Mouse (Mus musculus) limb, embryonic 14.5 days (tissue): ENCODE data around the gene Mtcl1. TPM values are rescaled to one million over a fixed set of nuclear protein-coding genes. Genes with fewer than 3 reads are reported as not detected.

Experiments
- ATAC-seq: fragments of 200-750 bp; cut with Nextera tagmentation; 2 replicates; pipeline ENCODE4 v1.8.0; 2017; ENCODE audit warnings: low read depth, moderate number of reproducible peaks, moderate TSS enrichment; ENCODE audit not compliant: low FRiP score
- DNase-seq: peaks from one replicate; pipeline ENCODE4 v3.0.0-alpha.2; 2015; ENCODE audit warnings: low spot score
- H3K27ac ChIP-seq: fragments of 300-500 bp; sonication (generic); replicated peaks from 2 replicates; pipeline ENCODE4 v1.5.1; 2014; ENCODE audit warnings: low read depth, mild to moderate bottlenecking, low read length, moderate library complexity, mixed read lengths
- H3K27me3 ChIP-seq: fragments of 300-500 bp; sonication (generic); 2 replicates; pipeline ENCODE4 v1.6.1; 2014; ENCODE audit warnings: low read length, mixed read lengths; ENCODE audit not compliant: control insufficient read depth, insufficient read depth
- H3K36me3 ChIP-seq: fragments of 300-500 bp; sonication (generic); 2 replicates; pipeline ENCODE4 v1.6.1; 2014; ENCODE audit warnings: mild to moderate bottlenecking, low read length, moderate library complexity, mixed read lengths; ENCODE audit not compliant: control insufficient read depth, insufficient read depth
- H3K4me1 ChIP-seq: fragments of 300-500 bp; sonication (generic); 2 replicates; pipeline ENCODE4 v1.6.1; 2014; ENCODE audit warnings: antibody characterized with exemption, low read length, mixed read lengths; ENCODE audit not compliant: control insufficient read depth, insufficient read depth
- H3K4me2 ChIP-seq: fragments of 300-500 bp; sonication (generic); replicated peaks from 2 replicates; pipeline ENCODE4 v1.6.1; 2014; ENCODE audit warnings: low read depth, mild to moderate bottlenecking, low read length, moderate library complexity; ENCODE audit not compliant: severe bottlenecking
- H3K4me3 ChIP-seq: fragments of 300-500 bp; sonication (generic); replicated peaks from 2 replicates; pipeline ENCODE4 v1.5.1; 2014; ENCODE audit warnings: low read length
- H3K9ac ChIP-seq: fragments of 300-500 bp; sonication (generic); 2 replicates; pipeline ENCODE4 v1.6.1; 2014; ENCODE audit warnings: mild to moderate bottlenecking, low read depth, low read length, moderate library complexity; ENCODE audit not compliant: severe bottlenecking
- H3K9me3 ChIP-seq: fragments of 300-500 bp; sonication (generic); 2 replicates; pipeline ENCODE4 v1.6.1; 2016; ENCODE audit warnings: low read length; ENCODE audit not compliant: control insufficient read depth
- POLR2A ChIP-seq: fragments of 200-500 bp; IDR thresholded peaks from 2 replicates; pipeline ENCODE4 v1.8.0; 2012; ENCODE audit warnings: inconsistent platforms, mild to moderate bottlenecking, moderate library complexity, borderline replicate concordance; ENCODE audit not compliant: insufficient read depth, insufficient read length; ENCODE audit errors: extremely low read depth
- WGBS: fragments of 180-500 bp; shearing (Covaris S2); extraction: QIAGEN DNeasy Blood & Tissue Kit; methylation state at CpG from one replicate; pipeline ENCODE4 v1.1.7; 2014; 5-methylcytosine and 5-hydroxymethylcytosine counted together
- polyA plus RNA-seq, 2 experiments: library from polyadenylated mRNA; depleted of rRNA in 1 of 2; stranded (reverse) in 1 of 2; unstranded in 1 of 2; fragments of >200 nt; fragmentation: Nextera tagmentation in 1 of 2; extraction: Ambion mirVana in 1 of 2; gene quantifications; 2 replicates each; pipeline versions ENCODE4 v1.2.1 to v1.2.3; 2012 to 2014

Gene Mtcl1
- polyA plus RNA-seq, 2 experiments = 5.3 to 6.7 TPM

DNA sequence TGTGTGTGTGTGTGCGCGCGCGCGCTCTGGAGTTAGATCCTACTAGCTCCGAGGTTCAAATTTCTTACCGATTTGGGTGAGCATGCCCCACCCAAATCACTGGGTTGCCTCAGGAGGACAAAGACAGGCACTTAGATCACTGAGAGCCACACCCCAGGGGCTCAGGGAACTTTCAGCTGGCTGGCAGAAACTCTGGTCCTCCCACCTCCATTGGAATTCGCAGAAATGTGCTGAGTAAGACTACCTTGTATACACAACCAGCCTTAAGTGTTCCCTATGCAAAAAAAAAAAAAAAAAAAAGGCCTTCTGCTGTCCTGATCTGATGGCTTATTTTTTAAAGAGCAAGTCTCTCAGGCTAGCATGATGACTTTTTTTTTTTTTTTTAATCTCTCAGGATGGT lies 30.1 kb downstream of the Mtcl1 start:
- H3K36me3 ChIP-seq = no peaks in the 10 kb centered on the region
- DNase-seq = no peak
- no peaks in the 10 kb centered on the region for H3K9me3 ChIP-seq
- 67% methylated on average over 8 of the region's 8 CpGs for WGBS
- H3K27me3 ChIP-seq = no peaks in the 10 kb centered on the region
- no peak overlapping the region for H3K4me3 ChIP-seq
- no peak overlapping the region for H3K9ac ChIP-seq
- no peak for ATAC-seq
- TF ChIP-seq POLR2A = no peak
- peaks cover 13% of the 10 kb centered on the region for H3K4me1 ChIP-seq
- no peak overlapping the region for H3K4me2 ChIP-seq
- no peak overlapping the region for H3K27ac ChIP-seq

DNA sequence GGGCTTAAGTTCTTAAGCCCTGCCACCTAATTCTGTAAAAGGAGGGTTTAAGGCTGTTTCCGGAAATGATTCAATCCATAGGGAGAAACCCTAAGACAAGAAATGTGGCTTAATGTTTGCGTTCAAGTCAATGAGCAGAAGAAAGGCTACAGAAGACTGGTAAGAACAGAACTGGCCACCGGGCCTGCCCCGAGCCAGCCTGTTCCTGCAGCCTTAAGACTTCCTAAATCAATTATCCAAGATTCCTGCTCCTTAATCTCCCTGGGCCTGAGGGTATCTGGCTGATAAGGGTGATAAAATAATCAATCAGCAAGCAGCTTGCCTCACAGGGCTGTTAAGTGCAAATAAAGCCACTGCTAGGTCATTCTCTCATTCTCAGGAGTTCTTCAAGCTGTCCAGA lies 31.8 kb downstream of the Mtcl1 start:
- Histone ChIP-seq H3K9me3 (no peaks in the 10 kb centered on the region), H3K4me3 (no peak overlapping the region), H3K27me3 (no peaks in the 10 kb centered on the region), H3K9ac (no peak overlapping the region), H3K36me3 (no peaks in the 10 kb centered on the region), H3K4me1 (peaks cover 13% of the 10 kb centered on the region), H3K27ac (no peak overlapping the region), H3K4me2 (no peak overlapping the region; the same call in 1 of the 2 replicates)
- ATAC-seq = no peak
- no peak for TF ChIP-seq POLR2A
- WGBS = 18% methylated on average over 4 of the region's 4 CpGs
- DNase-seq = no peak

DNA sequence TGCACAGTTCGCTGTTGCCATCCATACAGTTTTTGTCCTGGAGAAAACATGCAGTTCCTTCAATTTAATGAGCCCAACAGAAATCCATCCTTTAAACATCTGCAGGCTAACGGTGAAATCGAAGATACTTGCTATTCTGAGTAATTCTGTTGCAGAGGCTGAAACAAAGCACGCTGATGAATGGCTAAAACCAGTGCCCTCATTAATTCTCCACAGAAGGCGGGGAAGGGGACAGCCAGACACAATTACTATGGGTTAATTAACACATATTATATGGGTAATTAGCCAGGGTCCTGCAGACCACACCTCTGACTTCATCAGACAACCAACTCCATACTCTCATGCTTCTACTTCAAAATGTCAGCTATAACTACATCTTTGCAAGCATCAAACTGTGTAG lies 32.2 kb downstream of the Mtcl1 start:
- no peak for TF ChIP-seq POLR2A
- WGBS = 12% methylated on average over 5 of the region's 5 CpGs
- Histone ChIP-seq H3K27ac (no peak overlapping the region), H3K9ac (0 out of 2 replicates have a peak overlapping the region, but pooled peaks have one; percentile 6), H3K36me3 (no peaks in the 10 kb centered on the region), H3K4me2 (peak overlapping the region; percentile 53), H3K4me1 (peaks cover 13% of the 10 kb centered on the region), H3K27me3 (no peaks in the 10 kb centered on the region), H3K4me3 (peak overlapping the region; percentile 31), H3K9me3 (no peaks in the 10 kb centered on the region)
- ATAC-seq (no peak), DNase-seq (no peak)

DNA sequence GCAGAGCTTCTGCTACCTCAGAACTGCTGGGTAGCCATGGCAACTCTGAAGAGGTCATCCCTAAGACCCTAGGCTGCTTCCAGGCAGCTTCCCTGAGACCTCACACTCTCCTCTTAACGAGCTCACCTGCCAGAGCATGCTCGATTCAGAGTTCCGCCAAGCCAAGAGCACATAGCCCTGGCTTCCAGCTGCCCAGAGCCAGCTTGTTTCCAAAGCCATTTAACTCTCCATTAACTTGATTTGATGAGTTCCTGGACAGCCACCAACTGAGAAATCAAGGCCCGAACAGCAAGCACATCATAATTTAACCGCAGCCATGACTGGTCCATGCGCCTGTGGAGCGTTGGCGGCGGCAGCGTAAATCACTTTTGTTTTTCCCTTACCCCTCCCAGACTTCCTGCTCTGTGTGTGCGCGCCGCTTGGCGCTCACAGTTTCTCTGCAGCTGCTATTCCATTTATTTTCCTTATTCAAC lies 32.7 kb downstream of the Mtcl1 start:
- no peaks in the 10 kb centered on the region for H3K36me3 ChIP-seq
- no peaks in the 10 kb centered on the region for H3K27me3 ChIP-seq
- peak; percentile 77 for DNase-seq
- WGBS = 5% methylated on average over 14 of the region's 14 CpGs
- H3K4me1 ChIP-seq = peaks cover 13% of the 10 kb centered on the region
- no peak for TF ChIP-seq POLR2A
- ATAC-seq = peak; percentile 79
- no peaks in the 10 kb centered on the region for H3K9me3 ChIP-seq
- peak overlapping the region; percentile 6; the same call in 1 of the 2 replicates for H3K9ac ChIP-seq
- peak overlapping the region; percentile 31 for H3K4me3 ChIP-seq
- H3K27ac ChIP-seq = 0 out of 2 replicates have a peak overlapping the region, but pooled peaks have one; percentile 7
- H3K4me2 ChIP-seq = peak overlapping the region; percentile 53

DNA sequence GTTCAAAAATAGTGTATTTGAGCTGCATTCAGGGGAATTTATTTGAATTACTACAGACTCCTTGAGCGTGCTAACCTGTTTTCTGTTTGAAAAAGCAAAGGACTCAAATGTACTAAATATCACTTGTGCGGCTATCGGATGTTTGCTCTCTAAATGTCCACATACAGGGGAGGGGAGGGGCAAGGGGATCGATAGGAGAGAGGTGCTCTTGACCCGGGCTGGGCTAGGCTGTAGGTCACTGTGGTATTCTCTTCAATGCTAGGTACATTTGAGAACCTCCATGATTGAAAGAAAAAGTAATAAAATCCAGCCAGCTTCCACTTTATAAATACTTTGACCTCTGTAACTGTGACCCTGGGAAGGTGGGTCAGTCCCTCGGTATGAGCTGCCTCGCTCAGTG lies 33.1 kb downstream of the Mtcl1 start:
- TF ChIP-seq POLR2A = no peak
- peak overlapping the region; percentile 31 for H3K4me3 ChIP-seq
- H3K4me1 ChIP-seq = peaks cover 13% of the 10 kb centered on the region
- peak overlapping the region; percentile 53 for H3K4me2 ChIP-seq
- H3K9me3 ChIP-seq = no peaks in the 10 kb centered on the region
- H3K36me3 ChIP-seq = no peaks in the 10 kb centered on the region
- 34% methylated on average over 7 of the region's 7 CpGs for WGBS
- H3K27ac ChIP-seq = no peak overlapping the region
- ATAC-seq = no peak
- H3K9ac ChIP-seq = no peak overlapping the region
- H3K27me3 ChIP-seq = no peaks in the 10 kb centered on the region
- DNase-seq = no peak

GRCm38 (mm10) chr17:66414331-66414730 lies 35.2 kb downstream of the Mtcl1 start:
- Histone ChIP-seq H3K4me3 (no peak overlapping the region), H3K9me3 (no peaks in the 10 kb centered on the region), H3K27ac (no peak overlapping the region), H3K4me2 (no peak overlapping the region), H3K9ac (no peak overlapping the region), H3K36me3 (no peaks in the 10 kb centered on the region), H3K27me3 (no peaks in the 10 kb centered on the region), H3K4me1 (peaks cover 13% of the 10 kb centered on the region)
- no peak for TF ChIP-seq POLR2A
- ATAC-seq (no peak), DNase-seq (no peak)
- WGBS = 82% methylated on average over 1 of the region's 1 CpGs
